Mouse (Mus musculus): ENCODE results near the gene Prrx2.
"Not testable (repeated sequence)": the region's sequence is repeated elsewhere in the genome, so short reads cannot be mapped to it uniquely, and the experiment has no call there.

Prrx2 gene

GRCm38 (mm10) chr2:30914836-30915235 is 80.1 kb downstream of the Prrx2 start:
- no peak for DNase-seq

- DNase-seq = no peak
Observed at GRCm38 (mm10) chr2:30915376-30915775, 80.6 kb downstream of the Prrx2 start.

GRCm38 (mm10) chr2:30915933-30916332 is 81.2 kb downstream of the Prrx2 start:
- DNase-seq = not testable (repeated sequence)

- DNase-seq = no peak
Observed at GRCm38 (mm10) chr2:30917649-30918048, 82.9 kb downstream of the Prrx2 start.

- DNase-seq = no peak
Observed at GRCm38 (mm10) chr2:30918126-30918525, 83.4 kb downstream of the Prrx2 start.

- DNase-seq = no peak
Observed at GRCm38 (mm10) chr2:30918780-30919329, 84.1 kb downstream of the Prrx2 start.

- DNase-seq = peak; percentile 43
Observed at GRCm38 (mm10) chr2:30920216-30920615, 85.4 kb downstream of the Prrx2 start.

- DNase-seq = no peak
Observed at GRCm38 (mm10) chr2:30923099-30923498, 88.3 kb downstream of the Prrx2 start.

GRCm38 (mm10) chr2:30925181-30925580 is 90.4 kb downstream of the Prrx2 start:
- DNase-seq = no peak

GRCm38 (mm10) chr2:30926381-30926780 is 91.6 kb downstream of the Prrx2 start:
- DNase-seq = no peak

GRCm38 (mm10) chr2:30927151-30927781 is 92.5 kb downstream of the Prrx2 start:
- no peak for DNase-seq

- peak; percentile 59 for DNase-seq
Observed at GRCm38 (mm10) chr2:30927844-30928628, 93.3 kb downstream of the Prrx2 start.

- DNase-seq = no peak
Observed at GRCm38 (mm10) chr2:30928893-30929482, 94.2 kb downstream of the Prrx2 start.

GRCm38 (mm10) chr2:30929483-30930045 is 94.8 kb downstream of the Prrx2 start, which contains the start of gene Ptges:
Gene Ptges, minus strand, starts transcription at chr2:30929863.
- peak; percentile 73 for DNase-seq

GRCm38 (mm10) chr2:30930846-30931245 is 96.1 kb downstream of the Prrx2 start:
- DNase-seq = not testable (repeated sequence)

All from right cerebral cortex, postnatal 25 days (tissue).